Mouse (Mus musculus) erythroblast, embryonic 14.5 days (primary cell): Measurements from ENCODE around the gene Parvb.

ENCODE experiments used
- GATA1 ChIP-seq: IDR thresholded peaks from 2 replicates; pipeline ENCODE4 v1.6.1; 2012; ENCODE audit warnings: low read length, inconsistent platforms, mixed read lengths
- TAL1 ChIP-seq: IDR thresholded peaks from 3 replicates; pipeline ENCODE4 v1.6.1; 2012; ENCODE audit warnings: low read length, inconsistent platforms, mixed read lengths

- TF ChIP-seq TAL1 (no peak), GATA1 (no peak)
Observed at GRCm38 (mm10) chr15:84284059-84284458, 52.2 kb downstream of the Parvb start.
